Mouse (Mus musculus) liver, adult 10 weeks (tissue): Measurements from ENCODE around the gene Cdca7l. TPM values are rescaled to one million over a fixed set of nuclear protein-coding genes. Genes with fewer than 3 reads are reported as not detected.

ENCODE experiments used
- polyA plus RNA-seq: library from polyadenylated mRNA; stranded (reverse); fragments of 350-450 nt; fragmentation: Illumina TruSeq; extraction: RNeasy Lipid Tissue Mini Kit (QIAGEN cat#74804); gene quantifications from one replicate; pipeline ENCODE4 v1.2.3, GENCODE M21; 2014; ENCODE audit warnings: low read depth, low replicate concordance

Cdca7l gene
- 0.37 TPM for polyA plus RNA-seq

DNA sequence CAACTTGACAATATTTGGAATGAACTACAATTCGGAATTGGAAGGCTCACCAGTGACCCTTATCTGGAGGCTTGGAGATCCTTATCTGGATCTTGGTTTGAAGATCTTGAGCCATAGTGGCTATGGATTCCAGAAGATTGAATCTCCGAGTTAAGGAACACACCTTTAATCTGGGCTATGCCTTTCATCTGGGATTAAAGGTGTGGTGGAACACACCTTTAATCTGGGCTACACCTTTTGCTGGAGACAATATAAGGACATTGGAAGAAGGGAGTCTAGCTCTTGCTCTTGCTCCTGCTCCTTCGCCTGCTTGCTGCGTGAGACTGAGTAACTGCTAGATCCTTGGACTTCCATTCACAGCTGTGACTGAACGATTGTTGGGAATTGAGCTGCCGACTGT, at the start of gene Cdca7l:
TSS of gene Cdca7l (plus strand) at position 301 of the 400 bp plus-strand sequence.

